Mouse (Mus musculus) A20 (cell line): ENCODE measurements around the gene Gm47283.
"Not testable (repeated sequence)": the region's sequence is repeated elsewhere in the genome, so short reads cannot be mapped to it uniquely, and the experiment has no call there.

Experiments used
- DNase-seq: peaks from one replicate; pipeline ENCODE4 v3.0.0-alpha.2; 2011; ENCODE audit warnings: low read depth, low spot score

Gm47283 gene

GRCm38 (mm10) chrY:90784438-90784837, at the start of gene Gm47283:
Gm47283 (plus strand) TSS chrY:90784738.
- DNase-seq = not testable (repeated sequence)

GRCm38 (mm10) chrY:90735181-90735895, 49.2 kb upstream of the Gm47283 start:
- DNase-seq = peak; percentile 38

GRCm38 (mm10) chrY:90736217-90737000, 48.1 kb upstream of the Gm47283 start:
- peak; percentile 23 for DNase-seq

GRCm38 (mm10) chrY:90737606-90738430, 46.7 kb upstream of the Gm47283 start:
- DNase-seq = peak; percentile 20

GRCm38 (mm10) chrY:90738431-90738680, 46.2 kb upstream of the Gm47283 start:
- no peak for DNase-seq

GRCm38 (mm10) chrY:90738841-90739530, 45.6 kb upstream of the Gm47283 start:
- DNase-seq = peak; percentile 74

- DNase-seq = not testable (repeated sequence)
These were observed 45.0 kb upstream of the Gm47283 start for GRCm38 (mm10) chrY:90739531-90740012.

GRCm38 (mm10) chrY:90740013-90740561, 44.5 kb upstream of the Gm47283 start:
- DNase-seq = peak; percentile 87

GRCm38 (mm10) chrY:90741006-90741405, 43.5 kb upstream of the Gm47283 start:
- DNase-seq = peak; percentile 86

GRCm38 (mm10) chrY:90741452-90742260, 42.9 kb upstream of the Gm47283 start:
- DNase-seq = peak; percentile 77

- DNase-seq = peak; percentile 58
These were observed 42.1 kb upstream of the Gm47283 start for GRCm38 (mm10) chrY:90742261-90743052.

GRCm38 (mm10) chrY:90743053-90743810, 41.3 kb upstream of the Gm47283 start:
- peak; percentile 63 for DNase-seq

- DNase-seq = no peak
These were observed 40.7 kb upstream of the Gm47283 start for GRCm38 (mm10) chrY:90743811-90744220.

- DNase-seq = peak; percentile 88
These were observed 40.1 kb upstream of the Gm47283 start for GRCm38 (mm10) chrY:90744381-90744981.

GRCm38 (mm10) chrY:90745256-90745655, 39.3 kb upstream of the Gm47283 start:
- DNase-seq = not testable (repeated sequence)

GRCm38 (mm10) chrY:90754721-90755120, 29.8 kb upstream of the Gm47283 start, which contains the start of gene Gm21860:
Gm21860 (minus strand) TSS chrY:90754821.
- DNase-seq = not testable (repeated sequence)

- not testable (repeated sequence) for DNase-seq
These were observed 54.5 kb downstream of the Gm47283 start, which contains the start of gene Gm21748 for GRCm38 (mm10) chrY:90839077-90839476. Gm21748 (minus strand) TSS chrY:90839177.
